Mouse (Mus musculus): ENCODE data around the gene H2al1m.
"Not testable (repeated sequence)": the region's sequence is repeated elsewhere in the genome, so short reads cannot be mapped to it uniquely, and the experiment has no call there.

The H2al1m gene

GRCm38 (mm10) chrX:9332366-9332962 is 48.9 kb downstream of the H2al1m start:
- DNase-seq (ENCODE audit: low spot score): not testable (repeated sequence)

DNA sequence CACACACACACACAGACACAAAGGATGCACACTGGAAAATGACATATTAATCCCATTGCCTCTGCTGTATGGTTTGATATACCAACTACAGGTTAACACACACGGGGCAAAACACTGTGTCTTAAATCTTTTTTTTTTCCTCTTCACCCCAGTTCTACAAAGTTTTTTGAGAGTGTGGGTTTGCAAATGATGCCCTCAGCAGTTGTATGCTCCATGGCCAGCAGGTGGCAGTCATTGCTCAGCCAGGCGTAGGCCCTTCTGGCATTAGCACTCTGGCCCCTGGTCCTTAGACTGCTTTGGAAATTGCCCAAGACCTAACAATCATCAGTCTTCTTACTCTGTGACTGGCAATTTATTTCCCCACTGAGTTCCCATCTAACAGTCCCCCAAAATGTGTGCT is 49.5 kb downstream of the H2al1m start:
- peak; percentile 64 for DNase-seq (ENCODE audit: low spot score)
